Mouse (Mus musculus) midbrain, embryonic 14.5 days (tissue): ENCODE results near the gene Trio. TPM values are rescaled to one million over a fixed set of nuclear protein-coding genes. Genes with fewer than 3 reads are reported as not detected.
A peak's percentile ranks its signal among the peaks of the same experiment; 100 is the strongest.

ENCODE experiments used
- ATAC-seq: fragments of 200-750 bp; cut with Nextera tagmentation; 2 replicates; pipeline ENCODE4 v1.8.0; 2017; ENCODE audit warnings: moderate number of reproducible peaks, moderate library complexity; ENCODE audit not compliant: low FRiP score, low TSS enrichment
- DNase-seq: peaks from one replicate; pipeline ENCODE4 v3.0.0-alpha.2; 2015
- H3K27ac ChIP-seq: fragments of 300-500 bp; sonication (generic); replicated peaks from 2 replicates; pipeline ENCODE4 v1.5.1; 2014; ENCODE audit warnings: mild to moderate bottlenecking, low read depth, low read length, moderate library complexity
- H3K27me3 ChIP-seq: fragments of 300-500 bp; sonication (generic); 2 replicates; pipeline ENCODE4 v1.6.1; 2014; ENCODE audit warnings: low read length, control low read depth, mixed read lengths; ENCODE audit not compliant: control insufficient read depth, insufficient read depth
- H3K36me3 ChIP-seq: fragments of 300-500 bp; sonication (generic); 2 replicates; pipeline ENCODE4 v1.6.1; 2014; ENCODE audit warnings: low read length, control low read depth; ENCODE audit not compliant: control insufficient read depth, insufficient read depth
- H3K4me1 ChIP-seq: fragments of 300-500 bp; sonication (generic); 2 replicates; pipeline ENCODE4 v1.6.1; 2014; ENCODE audit warnings: mild to moderate bottlenecking, antibody characterized with exemption, low read length, control low read depth; ENCODE audit not compliant: control insufficient read depth, insufficient read depth
- H3K4me2 ChIP-seq: fragments of 300-500 bp; sonication (generic); 2 replicates; pipeline ENCODE4 v1.6.1; 2014; ENCODE audit warnings: mild to moderate bottlenecking, low read length, moderate library complexity
- H3K4me3 ChIP-seq: fragments of 300-500 bp; sonication (generic); replicated peaks from 2 replicates; pipeline ENCODE4 v1.5.1; 2014; ENCODE audit warnings: low read depth, low read length
- H3K9ac ChIP-seq: fragments of 300-500 bp; sonication (generic); replicated peaks from 2 replicates; pipeline ENCODE4 v1.6.1; 2014; ENCODE audit warnings: mild to moderate bottlenecking, low read length, moderate library complexity
- H3K9me3 ChIP-seq: fragments of 300-500 bp; sonication (generic); 2 replicates; pipeline ENCODE4 v1.6.1; 2016; ENCODE audit warnings: low read length, control low read depth, mixed read lengths; ENCODE audit not compliant: control insufficient read depth
- WGBS: fragments of 180-500 bp; shearing (Covaris S2); extraction: QIAGEN DNeasy Blood & Tissue Kit; methylation state at CpG from one replicate; pipeline ENCODE4 v1.1.7; 2014; 5-methylcytosine and 5-hydroxymethylcytosine counted together
- polyA plus RNA-seq: library from polyadenylated mRNA; unstranded; fragments of >200 nt; fragmentation: Nextera tagmentation; extraction: Ambion mirVana; gene quantifications from 2 replicates; pipeline ENCODE4 v1.2.1, GENCODE M21; 2014

Trio gene
- polyA plus RNA-seq, 1 experiment from 2014 or later = 56.5 TPM

DNA sequence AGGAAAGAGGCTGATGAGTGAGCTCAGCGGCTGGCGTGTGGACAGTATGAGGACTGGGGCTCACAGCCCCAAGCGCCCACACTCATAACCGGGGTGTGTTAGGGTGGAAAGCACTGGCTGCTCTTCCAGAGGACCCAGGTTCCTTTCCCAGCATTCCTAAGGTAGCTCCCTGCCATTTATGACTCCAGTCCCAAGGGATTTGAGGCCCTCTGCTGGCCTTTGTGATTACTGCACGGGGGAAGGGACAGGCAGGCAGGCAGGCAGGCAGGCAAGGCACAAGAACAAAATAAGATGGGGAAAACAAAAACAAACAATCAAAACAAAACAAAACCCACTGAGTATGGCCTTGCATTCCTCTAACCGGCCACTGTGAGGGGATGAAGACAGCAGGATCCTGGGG is 120.3 kb downstream of the Trio start:
- Histone ChIP-seq H3K9ac (no peak overlapping the region), H3K9me3 (no peaks in the 10 kb centered on the region), H3K36me3 (peaks cover 27% of the 10 kb centered on the region), H3K4me1 (peaks cover 13% of the 10 kb centered on the region), H3K4me3 (no peak overlapping the region), H3K27me3 (no peaks in the 10 kb centered on the region), H3K4me2 (no peak overlapping the region), H3K27ac (0 out of 2 replicates have a peak overlapping the region, but pooled peaks have one; percentile 37)
- 76% methylated on average over 6 of the region's 6 CpGs for WGBS
- ATAC-seq = no peak
- DNase-seq = peak; percentile 74

DNA sequence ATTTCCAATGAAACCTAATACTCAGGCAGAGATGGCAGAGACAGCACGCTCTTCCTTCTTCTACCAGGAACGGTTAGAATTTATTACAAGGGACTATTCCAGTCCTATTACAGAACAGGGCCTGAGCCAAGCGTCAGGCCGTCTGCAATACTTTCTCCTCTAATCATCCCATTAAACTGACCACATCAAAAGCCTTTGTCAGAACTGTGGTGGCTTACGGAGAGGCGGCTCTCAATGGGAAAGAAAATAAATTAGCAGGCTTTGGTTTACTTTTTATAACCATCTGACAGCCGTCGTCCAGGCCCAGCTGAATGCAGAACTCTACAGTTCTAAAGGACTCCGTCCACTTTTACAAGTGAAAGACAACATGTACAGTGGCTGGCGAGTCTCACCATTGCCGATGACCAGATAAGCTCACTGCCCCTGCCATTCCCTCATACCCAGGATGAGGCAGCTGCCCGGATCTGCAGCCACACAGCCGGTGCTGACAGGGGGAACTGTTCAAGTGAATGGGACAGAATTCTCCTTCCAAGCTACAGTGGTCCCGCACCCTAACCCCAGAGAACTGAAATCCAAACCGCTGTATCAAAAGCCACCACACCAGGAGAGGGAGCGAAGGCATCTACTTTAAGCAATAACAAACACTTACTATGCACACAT is 121.2 kb downstream of the Trio start:
- Histone ChIP-seq H3K9ac (no peak overlapping the region), H3K4me1 (peaks cover 13% of the 10 kb centered on the region), H3K4me2 (no peak overlapping the region), H3K27ac (0 out of 2 replicates have a peak overlapping the region, but pooled peaks have one; percentile 37), H3K4me3 (no peak overlapping the region), H3K9me3 (no peaks in the 10 kb centered on the region), H3K27me3 (no peaks in the 10 kb centered on the region), H3K36me3 (peaks cover 33% of the 10 kb centered on the region)
- no peak for ATAC-seq
- DNase-seq = no peak
- WGBS = 69% methylated on average over 16 of the region's 16 CpGs

DNA sequence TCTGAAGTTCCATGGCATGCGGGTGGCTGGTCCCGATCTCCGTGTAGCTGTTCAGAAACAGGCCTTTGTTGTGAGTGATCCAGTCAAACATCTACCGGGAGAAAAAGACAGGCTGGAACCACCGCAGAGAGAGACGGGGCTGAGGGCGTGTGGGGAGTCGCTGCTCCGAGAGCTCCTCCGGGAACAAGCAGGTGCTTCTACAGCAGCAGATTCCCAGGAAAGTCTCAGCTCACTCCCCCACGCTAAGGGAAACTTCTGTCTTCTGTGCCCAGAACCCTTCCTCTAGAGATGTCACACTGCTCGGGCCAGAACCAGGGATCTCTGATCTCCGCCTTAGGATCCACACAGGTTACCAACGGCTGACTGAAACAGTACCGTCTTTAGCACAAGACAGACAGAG is 124.4 kb downstream of the Trio start:
- H3K4me3 ChIP-seq = no peak overlapping the region
- H3K4me2 ChIP-seq = no peak overlapping the region
- no peaks in the 10 kb centered on the region for H3K9me3 ChIP-seq
- no peak overlapping the region for H3K9ac ChIP-seq
- 90% methylated on average over 15 of the region's 15 CpGs for WGBS
- no peak overlapping the region for H3K27ac ChIP-seq
- ATAC-seq (no peak), DNase-seq (no peak)
- H3K27me3 ChIP-seq = no peaks in the 10 kb centered on the region
- no peaks in the 10 kb centered on the region; the same call in 1 of the 2 replicates for H3K4me1 ChIP-seq
- peaks cover 54% of the 10 kb centered on the region for H3K36me3 ChIP-seq

DNA sequence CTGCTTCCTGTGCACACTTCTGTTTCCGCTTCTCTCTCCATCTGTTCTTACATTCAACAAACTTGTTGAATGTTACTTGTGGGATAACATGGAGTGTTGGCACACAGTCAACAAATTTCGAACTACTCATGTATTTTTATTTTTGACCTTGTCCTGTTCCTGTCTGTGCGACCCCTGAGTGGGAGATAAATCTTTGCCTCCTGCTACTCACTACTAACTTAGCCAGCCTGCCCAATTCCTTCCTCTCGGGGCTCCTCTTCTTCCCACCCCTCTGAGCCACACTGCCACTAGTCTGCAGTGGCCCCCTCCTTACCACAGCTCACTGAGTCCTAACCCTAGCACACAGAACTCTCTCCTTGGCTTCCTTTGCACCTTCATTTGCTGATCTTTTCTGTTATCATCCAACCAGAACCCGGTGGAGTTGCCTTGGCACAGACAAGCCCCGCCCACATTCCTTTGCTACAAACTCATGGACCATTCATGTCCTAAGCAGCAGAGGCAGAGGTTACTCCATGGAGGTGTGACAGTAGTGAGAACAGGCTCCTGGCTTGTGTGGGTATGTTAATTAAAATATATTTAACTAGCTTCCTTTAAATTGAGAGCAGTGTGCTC is 126.7 kb downstream of the Trio start:
- Histone ChIP-seq H3K9ac (no peak overlapping the region), H3K27me3 (no peaks in the 10 kb centered on the region), H3K36me3 (peaks cover 65% of the 10 kb centered on the region), H3K4me2 (no peak overlapping the region), H3K4me3 (no peak overlapping the region), H3K9me3 (no peaks in the 10 kb centered on the region), H3K27ac (no peak overlapping the region), H3K4me1 (no peaks in the 10 kb centered on the region)
- WGBS = 89% methylated on average over 6 of the region's 6 CpGs
- DNase-seq (no peak), ATAC-seq (no peak)

DNA sequence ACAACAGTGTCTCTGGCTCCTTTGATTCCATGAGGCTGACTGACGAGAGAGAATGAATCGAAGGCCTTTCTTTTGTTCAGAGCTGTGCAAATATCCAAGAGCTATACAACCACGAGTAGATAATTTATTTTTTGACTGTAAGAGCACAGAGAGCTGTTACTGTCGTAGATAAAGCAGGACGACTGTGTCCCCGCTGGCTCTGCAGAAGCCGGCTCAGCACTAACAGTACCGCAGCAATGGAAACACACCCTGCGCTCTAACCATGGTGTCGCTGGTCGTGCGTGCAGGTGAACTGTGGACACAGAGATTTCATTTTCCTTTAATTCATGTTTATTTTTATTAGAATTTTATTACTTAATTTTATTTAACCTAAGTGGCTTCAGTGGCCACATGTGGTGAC is 131.5 kb downstream of the Trio start:
- Histone ChIP-seq H3K9me3 (no peaks in the 10 kb centered on the region), H3K27ac (peak overlapping the region; percentile 53; the same call in 1 of the 2 replicates), H3K4me3 (no peak overlapping the region), H3K4me1 (no peaks in the 10 kb centered on the region), H3K36me3 (peaks cover 68% of the 10 kb centered on the region), H3K9ac (no peak overlapping the region), H3K27me3 (no peaks in the 10 kb centered on the region), H3K4me2 (no peak overlapping the region)
- DNase-seq (peak; percentile 32), ATAC-seq (no peak)
- WGBS = 68% methylated on average over 12 of the region's 12 CpGs

DNA sequence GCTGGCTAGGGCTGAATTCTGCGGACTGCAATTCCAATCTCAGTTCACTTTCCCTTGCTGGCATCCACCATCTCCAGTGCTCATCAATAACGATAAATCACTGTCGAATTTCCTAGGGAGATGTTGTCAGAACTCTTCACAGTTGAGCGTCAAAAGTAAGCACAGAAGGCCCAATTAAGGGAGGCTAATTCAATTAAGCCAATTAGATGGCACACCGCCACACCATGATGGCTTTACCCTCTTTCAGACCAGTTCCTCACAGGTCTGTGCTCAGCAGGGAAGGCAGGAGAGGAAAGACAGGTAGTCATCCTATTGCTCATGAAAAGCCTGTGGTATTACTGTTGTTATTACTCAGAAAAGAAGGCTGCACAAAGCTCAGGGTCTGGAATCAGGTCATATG is 133.6 kb downstream of the Trio start:
- DNase-seq (no peak), ATAC-seq (no peak)
- no peaks in the 10 kb centered on the region for H3K9me3 ChIP-seq
- H3K4me1 ChIP-seq = no peaks in the 10 kb centered on the region
- H3K4me2 ChIP-seq = no peak overlapping the region
- no peak overlapping the region for H3K4me3 ChIP-seq
- H3K36me3 ChIP-seq = peaks cover 67% of the 10 kb centered on the region
- 80% methylated on average over 5 of the region's 5 CpGs for WGBS
- H3K9ac ChIP-seq = no peak overlapping the region
- H3K27ac ChIP-seq = no peak overlapping the region
- H3K27me3 ChIP-seq = no peaks in the 10 kb centered on the region

DNA sequence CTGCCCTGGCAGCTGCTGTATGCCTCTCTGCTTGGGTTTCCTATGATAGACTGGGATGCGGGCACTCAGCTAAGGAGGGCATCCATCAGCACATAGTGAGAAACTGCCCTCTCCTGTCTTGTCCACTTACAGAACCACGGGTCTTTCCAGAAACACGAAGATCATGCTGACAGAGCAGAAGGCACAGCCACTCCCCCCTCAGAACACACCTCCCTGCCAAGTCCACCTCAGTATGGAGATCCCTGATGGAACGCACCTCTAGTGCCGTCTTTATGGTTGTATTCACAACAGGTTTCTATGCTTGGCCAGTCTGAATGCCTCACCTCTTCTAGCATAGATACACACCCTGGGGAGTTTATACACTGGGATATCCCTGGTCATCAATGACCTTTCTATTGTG is 135.0 kb downstream of the Trio start:
- 94% methylated on average over 5 of the region's 5 CpGs for WGBS
- peaks cover 69% of the 10 kb centered on the region for H3K36me3 ChIP-seq
- no peak overlapping the region for H3K9ac ChIP-seq
- DNase-seq = no peak
- no peaks in the 10 kb centered on the region for H3K9me3 ChIP-seq
- no peaks in the 10 kb centered on the region for H3K4me1 ChIP-seq
- no peak overlapping the region for H3K4me3 ChIP-seq
- H3K27me3 ChIP-seq = no peaks in the 10 kb centered on the region
- no peak overlapping the region for H3K4me2 ChIP-seq
- ATAC-seq = no peak
- no peak overlapping the region for H3K27ac ChIP-seq

DNA sequence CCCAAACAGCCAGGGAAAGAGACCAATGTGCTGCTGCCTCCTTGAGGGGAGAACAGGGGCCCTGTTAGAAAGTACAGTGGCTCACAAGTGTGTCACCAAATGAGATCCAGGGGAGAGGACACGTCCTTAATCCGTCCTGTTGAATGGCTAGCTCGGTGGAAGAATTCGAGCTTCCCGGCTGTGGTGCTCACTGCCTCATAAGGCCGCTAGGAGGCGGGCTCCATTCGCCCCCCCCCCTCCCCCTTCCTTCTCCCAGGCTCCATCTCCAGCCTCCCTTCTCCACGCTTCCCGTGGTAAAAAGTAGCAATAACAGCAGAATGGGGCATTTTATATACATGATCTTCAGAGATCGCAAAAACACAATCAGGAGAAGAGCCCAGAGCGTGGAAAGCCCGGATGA is 137.5 kb downstream of the Trio start:
- peak; percentile 39 for DNase-seq
- H3K36me3 ChIP-seq = peaks cover 53% of the 10 kb centered on the region
- no peaks in the 10 kb centered on the region for H3K4me1 ChIP-seq
- ATAC-seq = no peak
- H3K4me3 ChIP-seq = no peak overlapping the region
- H3K27ac ChIP-seq = no peak overlapping the region
- no peaks in the 10 kb centered on the region for H3K9me3 ChIP-seq
- 48% methylated on average over 12 of the region's 13 CpGs for WGBS
- no peak overlapping the region for H3K4me2 ChIP-seq
- no peak overlapping the region for H3K9ac ChIP-seq
- H3K27me3 ChIP-seq = no peaks in the 10 kb centered on the region

DNA sequence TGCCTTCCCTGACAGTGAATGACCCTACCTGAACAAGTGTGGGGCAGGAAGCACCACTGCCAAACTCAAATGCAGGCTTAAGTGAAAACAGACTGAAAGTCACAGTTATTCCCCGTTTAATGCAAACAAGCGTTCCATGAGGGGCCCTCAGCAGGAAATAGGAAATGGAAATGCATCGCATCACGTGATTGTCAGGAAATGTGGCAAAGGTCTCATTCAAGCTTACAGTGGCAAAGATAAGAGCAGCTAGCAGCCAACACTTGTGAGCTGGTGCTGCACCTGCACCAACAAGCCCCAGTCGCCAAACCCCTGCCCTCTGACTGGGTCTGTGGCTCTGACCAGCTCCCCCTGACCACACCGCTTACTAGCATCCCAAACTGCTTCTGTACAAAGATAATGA is 138.7 kb downstream of the Trio start:
- no peak overlapping the region for H3K9ac ChIP-seq
- H3K9me3 ChIP-seq = no peaks in the 10 kb centered on the region
- DNase-seq (no peak), ATAC-seq (no peak)
- H3K27me3 ChIP-seq = no peaks in the 10 kb centered on the region
- H3K4me1 ChIP-seq = no peaks in the 10 kb centered on the region
- peaks cover 59% of the 10 kb centered on the region for H3K36me3 ChIP-seq
- H3K4me3 ChIP-seq = no peak overlapping the region
- 94% methylated on average over 6 of the region's 6 CpGs for WGBS
- no peak overlapping the region for H3K4me2 ChIP-seq
- no peak overlapping the region for H3K27ac ChIP-seq
